Mouse (Mus musculus) CH12.LX (cell line): ENCODE measurements around the gene Gpr3. TPM values are rescaled to one million over a fixed set of nuclear protein-coding genes. Genes with fewer than 3 reads are reported as not detected.

ENCODE experiments used
- DNase-seq: peaks from one replicate; pipeline ENCODE4 v3.0.0-alpha.2; 2013; ENCODE audit errors: extremely low read depth
- H3K27ac ChIP-seq: 2 replicates; pipeline ENCODE4 v1.5.1; 2012; ENCODE audit warnings: low read depth, mild to moderate bottlenecking, control low read depth, moderate library complexity; ENCODE audit not compliant: insufficient read depth
- H3K27me3 ChIP-seq: replicated peaks from 2 replicates; pipeline ENCODE3; 2012; ENCODE audit warnings: inconsistent platforms
- H3K36me3 ChIP-seq, 2 experiments: replicated peaks in 1 of 2; 2 replicates each; pipeline versions ENCODE3 to v1.6.1; 2012; ENCODE audit warnings: inconsistent platforms in 1 of 2, low read length in 1 of 2, mild to moderate bottlenecking in 1 of 2, mixed read lengths in 1 of 2, moderate library complexity in 1 of 2; ENCODE audit not compliant: control insufficient read depth in 1 of 2, insufficient read depth in 1 of 2
- H3K4me1 ChIP-seq, 2 experiments: 2 replicates each; pipeline ENCODE4 v1.6.1; 2012; ENCODE audit warnings: inconsistent platforms in 1 of 2, moderate library complexity in 1 of 2; ENCODE audit not compliant: insufficient read depth in 2 of 2, control insufficient read depth in 1 of 2
- H3K4me2 ChIP-seq: 2 replicates; pipeline ENCODE4 v1.6.1; 2012; ENCODE audit warnings: low read depth, mild to moderate bottlenecking, control low read depth; ENCODE audit not compliant: poor library complexity, insufficient read depth, severe bottlenecking
- H3K4me3 ChIP-seq, 3 experiments: fragments of 150-350 bp in 1 of 3; sonication (generic) in 1 of 3; replicated peaks in 1 of 3; 2 replicates each; pipeline versions ENCODE3 to v1.5.1; 2011 to 2012; ENCODE audit warnings: low read depth in 2 of 3, low read length in 2 of 3, mild to moderate bottlenecking in 2 of 3, moderate library complexity in 2 of 3, control low read depth in 1 of 3, improper control_type of control experiment in 1 of 3, inconsistent platforms in 1 of 3, mixed read lengths in 1 of 3; ENCODE audit not compliant: poor library complexity in 1 of 3
- H3K79me2 ChIP-seq: replicated peaks from 2 replicates; pipeline ENCODE4 v1.6.1; 2012; ENCODE audit warnings: mild to moderate bottlenecking, moderate library complexity; ENCODE audit not compliant: control insufficient read depth, poor library complexity, insufficient read depth, severe bottlenecking; ENCODE audit errors: extremely low read depth
- H3K9ac ChIP-seq: 2 replicates; pipeline ENCODE4 v1.6.1; 2012; ENCODE audit warnings: low read depth, mild to moderate bottlenecking, control low read depth, moderate library complexity; ENCODE audit not compliant: insufficient read depth
- H3K9me3 ChIP-seq: replicated peaks from 2 replicates; pipeline ENCODE3; 2012; ENCODE audit warnings: low read length, inconsistent platforms, mixed read lengths
- CHD2 ChIP-seq: IDR thresholded peaks from 2 replicates; pipeline ENCODE4 v1.6.1; 2011; ENCODE audit warnings: low read length, improper control_type of control experiment
- CTCF ChIP-seq, 2 experiments: IDR thresholded peaks in 1 of 2; conservative IDR thresholded peaks in 1 of 2; 2 replicates each; pipeline ENCODE4 v1.5.1; 2011 to 2012; ENCODE audit warnings: low read depth in 2 of 2, low read length in 2 of 2, improper control_type of control experiment in 1 of 2, inconsistent platforms in 1 of 2, mild to moderate bottlenecking in 1 of 2, moderate library complexity in 1 of 2
- E2F4 ChIP-seq: IDR thresholded peaks from 2 replicates; pipeline ENCODE4 v1.6.1; 2011; ENCODE audit warnings: low read depth, low read length, improper control_type of control experiment; ENCODE audit not compliant: insufficient replicate concordance
- ELF1 ChIP-seq: IDR thresholded peaks from 2 replicates; pipeline ENCODE4 v1.6.1; 2014; ENCODE audit warnings: low read depth, mild to moderate bottlenecking, inconsistent platforms, low read length, improper control_type of control experiment
- ETS1 ChIP-seq: conservative IDR thresholded peaks from 2 replicates; pipeline ENCODE4 v1.6.1; 2012; ENCODE audit warnings: low read depth, mild to moderate bottlenecking, inconsistent platforms, low read length, improper control_type of control experiment, moderate library complexity
- HCFC1 ChIP-seq: IDR thresholded peaks from 2 replicates; pipeline ENCODE4 v1.6.1; 2012; ENCODE audit warnings: low read depth, mild to moderate bottlenecking, inconsistent platforms, low read length, improper control_type of control experiment
- IRF4 ChIP-seq: IDR thresholded peaks from 2 replicates; pipeline ENCODE4 v1.6.1; 2014; ENCODE audit warnings: low read depth, mild to moderate bottlenecking, inconsistent platforms, low read length, improper control_type of control experiment
- JUND ChIP-seq: conservative IDR thresholded peaks from 2 replicates; pipeline ENCODE4 v1.6.1; 2011; ENCODE audit warnings: low read depth, low read length, improper control_type of control experiment
- MAZ ChIP-seq: IDR thresholded peaks from 2 replicates; pipeline ENCODE4 v1.6.1; 2012; ENCODE audit warnings: low read depth, mild to moderate bottlenecking, inconsistent platforms, low read length, improper control_type of control experiment, moderate library complexity
- MXI1 ChIP-seq: IDR thresholded peaks from 2 replicates; pipeline ENCODE4 v1.6.1; 2011; ENCODE audit warnings: mild to moderate bottlenecking, low read depth, low read length, improper control_type of control experiment
- NELFE ChIP-seq: IDR thresholded peaks from 2 replicates; pipeline ENCODE4 v1.6.1; 2011; ENCODE audit warnings: low read depth, low read length, improper control_type of control experiment
- NRF1 ChIP-seq: IDR thresholded peaks from 2 replicates; pipeline ENCODE4 v1.6.1; 2014; ENCODE audit warnings: low read depth, mild to moderate bottlenecking, inconsistent platforms, low read length, improper control_type of control experiment, moderate library complexity
- PAX5 ChIP-seq: IDR thresholded peaks from 2 replicates; pipeline ENCODE4 v1.6.1; 2012; ENCODE audit warnings: low read length, inconsistent platforms, mixed read lengths
- POLR2A ChIP-seq: IDR thresholded peaks from 2 replicates; pipeline ENCODE4 v1.6.1; 2011; ENCODE audit warnings: low read depth, mild to moderate bottlenecking, improper control_type of control experiment, low read length
- POLR2AphosphoS2 ChIP-seq: IDR thresholded peaks from 2 replicates; pipeline ENCODE4 v1.6.1; 2011; ENCODE audit warnings: low read depth, low read length, improper control_type of control experiment
- SIN3A ChIP-seq: IDR thresholded peaks from 2 replicates; pipeline ENCODE4 v1.6.1; 2012; ENCODE audit warnings: low read length, improper control_type of control experiment, inconsistent platforms
- SMC3 ChIP-seq: IDR thresholded peaks from 2 replicates; pipeline ENCODE4 v1.6.1; 2011; ENCODE audit warnings: low read depth, low read length, improper control_type of control experiment
- TCF12 ChIP-seq: IDR thresholded peaks from 2 replicates; pipeline ENCODE4 v1.6.1; 2014; ENCODE audit warnings: low read depth, mild to moderate bottlenecking, inconsistent platforms, low read length, improper control_type of control experiment
- UBTF ChIP-seq: IDR thresholded peaks from 2 replicates; pipeline ENCODE4 v1.6.1; 2012; ENCODE audit warnings: low read depth, mild to moderate bottlenecking, inconsistent platforms, low read length, improper control_type of control experiment, moderate library complexity
- USF1 ChIP-seq: IDR thresholded peaks from 2 replicates; pipeline ENCODE4 v1.6.1; 2014; ENCODE audit warnings: low read depth, mild to moderate bottlenecking, inconsistent platforms, low read length, improper control_type of control experiment
- USF2 ChIP-seq: conservative IDR thresholded peaks from 2 replicates; pipeline ENCODE4 v1.6.1; 2011; ENCODE audit warnings: low read depth, low read length, improper control_type of control experiment
- ZC3H11A ChIP-seq: IDR thresholded peaks from 2 replicates; pipeline ENCODE4 v1.6.1; 2012; ENCODE audit warnings: low read depth, mild to moderate bottlenecking, inconsistent platforms, low read length, improper control_type of control experiment
- ZKSCAN1 ChIP-seq: IDR thresholded peaks from 2 replicates; pipeline ENCODE4 v1.6.1; 2012; ENCODE audit warnings: low read depth, inconsistent platforms, low read length, improper control_type of control experiment, borderline replicate concordance
- ZNF384 ChIP-seq: IDR thresholded peaks from 2 replicates; pipeline ENCODE4 v1.6.1; 2012; ENCODE audit warnings: low read depth, low read length, improper control_type of control experiment, inconsistent platforms
- dilution Hi-C: fragments of 300-500 bp; cut with MboI; formaldehyde crosslinking; loops from 2 replicates; pipeline ENCODE4 v1.14.3; 2020; ENCODE audit warnings: low sequenced_read_pairs; ENCODE audit not compliant: extremely low pct_unique_long_range_greater_than_20kb, extremely low pct_ligation_motif_present
- in situ Hi-C: fragments of 300-500 bp; cut with MboI; formaldehyde crosslinking; loops from 3 replicates; pipeline ENCODE4 v1.14.3; 2019; ENCODE audit warnings: low sequenced_read_pairs, low pct_ligation_motif_present, low pct_unique_long_range_greater_than_20kb, mixed read lengths
- polyA plus RNA-seq: library from polyadenylated mRNA; unstranded; fragments of >175 nt; gene quantifications from 2 replicates; pipeline ENCODE4 v1.2.1, GENCODE M21; 2012; ENCODE audit warnings: low read depth; ENCODE audit not compliant: insufficient read length
- total RNA-seq, 2 experiments: library from RNA; depleted of rRNA; stranded (reverse); fragments of 300-350 nt in 1 of 2; fragments of >200 nt in 1 of 2; gene quantifications; 2 replicates each; pipeline ENCODE4 v1.2.3; 2012 to 2014

The Gpr3 gene
- total and polyA plus RNA-seq, 3 experiments: 0.11 to 0.13 TPM; not detected in 1

DNA sequence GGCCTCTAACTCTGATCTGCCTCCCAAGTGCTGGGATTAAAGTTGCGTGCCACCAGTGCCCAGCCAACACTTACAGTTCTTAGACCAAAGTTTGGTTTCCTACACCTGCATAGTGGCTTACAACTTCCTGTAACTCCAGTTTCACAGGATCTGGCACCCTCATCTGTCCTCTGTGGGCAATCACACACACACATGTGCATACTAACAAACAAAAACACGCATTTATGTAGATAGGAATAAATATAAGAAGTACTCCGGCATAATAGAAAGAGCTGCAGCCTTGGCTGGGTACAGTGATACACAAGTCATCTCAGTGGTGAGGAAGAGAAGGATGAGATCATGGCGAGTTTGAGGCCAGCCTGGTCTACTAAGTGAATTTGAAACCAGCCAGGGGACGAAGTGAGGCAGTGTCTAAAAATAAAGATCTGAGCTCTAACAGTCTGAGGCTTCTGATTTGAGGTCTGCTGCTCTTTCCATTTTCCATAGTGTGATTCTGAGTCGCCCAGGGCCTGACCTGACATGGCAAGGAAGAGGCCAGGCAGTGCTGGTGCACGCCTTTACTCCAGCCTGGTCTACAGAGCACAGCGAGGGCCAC lies 29.8 kb downstream of the Gpr3 start (continued):
- peak; percentile 65 for TF ChIP-seq JUND
- 0 out of 2 replicates have a peak, but pooled peaks have one; percentile 38 for TF ChIP-seq POLR2A
- peak; percentile 74 for TF ChIP-seq ETS1
- TF ChIP-seq MXI1: no peak
- no peak for TF ChIP-seq E2F4
- no peak for TF ChIP-seq ZNF384
- no peak for TF ChIP-seq POLR2AphosphoS2
- TF ChIP-seq ZC3H11A: no peak
- TF ChIP-seq PAX5: no peak
- no peak; the same call in 1 of the 2 replicates for TF ChIP-seq SIN3A
- TF ChIP-seq CTCF (conservative IDR thresholded peaks at IDR 0.05 in 1 of 2, IDR thresholded peaks at IDR 0.05 in 1 of 2; ENCODE audit: low read depth in 2 of 2, low read length in 2 of 2): peak in 1 of 2 experiments; percentile 50; a peak in 2 of 4 replicates
- peak; percentile 58; the same call in 1 of the 2 replicates for TF ChIP-seq TCF12
- no peak for TF ChIP-seq NRF1
- no peak for TF ChIP-seq ZKSCAN1
- TF ChIP-seq USF2: no peak
- peak; percentile 28; the same call in 1 of the 2 replicates for TF ChIP-seq SMC3
- no peak for TF ChIP-seq ELF1
- TF ChIP-seq CHD2: no peak; the same call in 1 of the 2 replicates
- TF ChIP-seq HCFC1: no peak; the same call in 1 of the 2 replicates
- TF ChIP-seq, all 38 proteins: peak for 18

DNA sequence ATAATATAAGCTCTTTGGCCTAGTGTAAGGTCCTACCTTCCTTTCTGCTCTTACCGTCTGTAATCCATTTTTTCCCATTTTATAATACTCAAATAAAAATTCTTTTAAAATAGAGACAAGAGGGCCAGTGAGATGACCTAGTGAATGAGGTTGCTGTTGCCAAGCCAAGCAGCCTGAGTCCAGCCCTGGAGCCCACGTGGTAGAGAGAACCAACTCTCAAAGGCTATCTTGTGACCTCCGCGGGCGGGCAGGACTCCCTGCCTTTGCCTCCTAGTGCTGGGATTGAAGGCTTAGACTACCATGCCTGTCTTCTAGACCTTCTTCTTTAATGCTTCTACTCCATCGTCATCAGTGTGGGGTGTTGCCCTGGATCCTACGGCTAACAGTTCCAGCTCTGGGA lies 33.1 kb downstream of the Gpr3 start:
- dilution Hi-C loops: no loop called here
- in situ Hi-C loops: no loop called here
- DNase-seq: no peak
- Histone ChIP-seq H3K27ac (no peak overlapping the region), H3K9me3 (no peaks in the 10 kb centered on the region), H3K4me2 (no peak overlapping the region), H3K4me1 (peaks cover 13 to 67% of the 10 kb centered on the region in 2 experiments), H3K79me2 (peaks cover 30% of the 10 kb centered on the region), H3K36me3 (peaks cover 24 to 68% of the 10 kb centered on the region in 2 experiments), H3K9ac (no peak overlapping the region), H3K27me3 (no peaks in the 10 kb centered on the region), H3K4me3 (no peak overlapping the region)
- TF ChIP-seq POLR2AphosphoS2 (no peak), USF1 (no peak), JUND (no peak), IRF4 (no peak), NELFE (no peak), ZNF384 (no peak), E2F4 (no peak), HCFC1 (no peak), MAZ (no peak), SIN3A (no peak), PAX5 (no peak), ZKSCAN1 (no peak), UBTF (no peak), MXI1 (no peak)
